Mouse (Mus musculus) mouse trophoblast stem cell (cell line): ENCODE data around the gene Pias3.
"Not testable (repeated sequence)": the region's sequence is repeated elsewhere in the genome, so short reads cannot be mapped to it uniquely, and the experiment has no call there.

Experiments
- in situ Hi-C, 2 experiments: fragments of 300-500 bp; cut with MseI, MboI; formaldehyde crosslinking; loops; 2 replicates in 1 of 2; 3 replicates in 1 of 2; pipeline ENCODE4 v1.15.1; 2025

Gene Pias3

DNA sequence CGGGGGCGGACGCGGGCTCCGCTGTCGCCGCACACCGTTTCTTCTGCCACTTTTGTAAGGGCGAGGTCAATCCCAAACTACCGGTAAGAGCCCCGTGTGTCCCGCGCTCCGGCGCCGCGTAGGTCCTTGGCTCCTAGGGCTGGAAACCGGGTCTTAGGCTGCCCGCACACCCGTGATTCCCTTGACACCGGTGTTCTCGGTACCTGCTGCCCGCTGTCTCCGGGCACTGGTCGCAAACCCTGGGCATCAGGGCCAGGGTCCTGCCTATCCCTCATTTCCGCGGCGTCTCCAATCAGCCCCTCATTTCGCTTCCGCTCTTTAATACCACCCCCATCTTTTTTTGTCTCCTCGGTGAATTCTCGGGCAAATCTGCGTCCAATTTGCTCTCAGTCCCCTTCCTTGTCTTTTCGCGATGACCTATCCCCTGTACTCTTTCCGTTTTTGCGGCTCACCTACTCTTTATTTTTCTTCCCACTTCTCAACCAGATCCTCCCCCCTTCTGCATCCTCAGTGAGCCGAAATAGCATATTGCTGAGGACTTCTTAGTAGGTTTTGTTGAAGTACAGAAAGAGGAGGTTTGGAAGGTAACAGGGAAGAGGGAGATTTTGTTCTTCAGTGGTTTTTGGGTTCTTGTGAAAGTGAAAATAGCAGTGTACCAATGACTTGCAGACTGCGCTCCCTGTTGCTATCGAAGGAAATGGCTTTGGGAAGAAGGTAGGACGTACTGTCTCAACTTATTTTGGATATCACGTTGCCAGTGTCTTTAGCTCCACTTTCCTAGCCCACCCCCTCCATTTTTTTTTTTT, 31.8 kb downstream of the Pias3 start:
- in situ Hi-C loops: no loop called here

DNA sequence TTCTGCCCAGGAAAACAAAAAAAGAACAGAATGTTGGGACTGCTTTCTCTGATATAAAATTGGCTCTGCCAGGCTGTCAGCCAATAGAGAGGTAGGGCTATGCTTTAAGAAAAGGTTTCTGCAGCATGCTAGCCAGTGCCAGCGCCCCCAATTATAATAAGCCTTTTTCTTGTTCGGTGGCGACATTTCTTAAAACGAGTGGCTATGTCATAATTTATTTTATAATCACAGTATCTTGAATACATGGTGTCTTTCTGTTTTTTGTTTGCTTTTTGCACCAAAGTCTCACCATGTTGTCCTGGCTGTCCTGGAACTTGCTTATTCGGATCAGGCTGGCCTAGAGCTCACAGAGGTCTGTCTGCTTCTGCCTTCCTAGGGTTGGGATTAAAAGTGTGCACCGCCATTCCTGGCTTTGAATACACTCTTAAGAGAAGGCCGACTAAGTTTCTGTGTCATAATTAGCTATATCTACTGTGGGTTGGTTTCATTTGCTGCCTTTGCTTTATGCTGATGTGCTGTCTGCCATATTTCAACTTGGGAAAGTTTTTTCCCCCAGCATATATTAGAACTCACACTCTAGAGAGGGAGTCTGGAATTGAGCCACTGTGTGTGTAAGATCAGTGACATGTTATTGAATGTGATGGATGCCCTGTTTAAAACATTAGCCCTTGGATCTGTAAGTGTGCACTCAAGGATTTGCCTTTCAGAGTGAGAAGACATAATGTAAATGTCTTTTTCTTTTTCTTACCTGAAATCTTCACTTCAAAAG, 32.6 kb downstream of the Pias3 start:
- in situ Hi-C loops: no loop called here

DNA sequence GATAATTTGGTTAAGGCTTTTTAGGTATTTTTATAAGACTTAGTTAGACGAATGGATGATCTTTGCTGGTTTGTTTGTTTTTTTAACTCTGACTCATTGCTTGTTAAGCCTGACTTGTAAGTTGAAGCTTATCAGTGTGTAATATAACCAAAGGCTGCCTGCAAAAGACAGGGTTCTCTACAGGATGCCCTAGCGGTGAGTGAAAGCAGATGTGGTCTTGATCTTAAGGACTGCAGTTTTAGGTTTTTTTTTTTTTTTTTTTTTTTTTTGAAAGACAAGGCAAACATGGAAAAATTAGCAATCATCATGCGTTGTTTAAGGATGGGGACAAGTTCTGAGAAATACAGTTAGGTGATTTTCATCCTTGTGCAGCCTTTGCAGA, 33.2 kb downstream of the Pias3 start:
- in situ Hi-C loops: no loop called here

DNA sequence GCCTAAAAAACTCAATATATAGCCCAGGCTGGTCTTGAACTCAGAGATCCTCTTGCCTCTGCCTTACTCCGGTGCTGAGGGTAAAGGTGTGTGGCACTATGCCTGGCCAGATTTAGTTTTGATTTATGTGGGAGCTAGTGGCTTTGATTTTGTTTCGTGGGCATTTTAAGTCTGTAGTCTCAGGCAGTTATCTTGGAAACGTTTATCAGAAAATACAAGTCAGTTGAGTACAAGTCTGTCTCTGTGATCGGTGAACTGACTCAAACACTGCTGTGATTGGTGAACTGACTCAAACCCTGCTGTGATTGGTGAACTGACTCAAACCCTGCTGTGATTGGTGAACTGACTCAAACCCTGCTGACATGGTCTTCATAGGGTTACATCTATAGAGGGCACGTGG, 34.6 kb downstream of the Pias3 start:
- in situ Hi-C loops: no loop called here

DNA sequence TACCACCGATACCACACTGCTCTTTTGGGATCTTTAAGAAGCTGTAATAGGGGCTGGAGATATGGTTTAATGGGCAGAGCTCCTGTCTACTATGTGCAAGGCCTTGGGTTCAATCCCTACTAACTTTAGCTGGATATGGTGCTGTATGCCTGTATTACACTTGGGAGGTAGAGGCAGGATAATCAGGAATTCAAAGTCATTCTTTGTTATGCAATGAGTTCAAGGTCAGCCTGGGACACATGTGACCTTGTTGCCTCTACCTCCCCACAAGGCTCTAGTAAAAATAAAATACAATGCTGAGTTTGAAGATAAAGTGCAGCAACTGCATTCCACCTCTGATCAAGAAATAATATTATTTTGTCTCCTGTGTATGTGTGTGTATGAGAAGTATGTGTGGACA, 37.8 kb downstream of the Pias3 start:
- in situ Hi-C loops: no loop called here

- in situ Hi-C loops: no loop called here
Observed at GRCm38 (mm10) chr3:96735200-96735599, 39.0 kb downstream of the Pias3 start.

GRCm38 (mm10) chr3:96737013-96737740, 41.0 kb downstream of the Pias3 start:
- in situ Hi-C loops: no loop called here

- in situ Hi-C loops: no loop called here
Observed at GRCm38 (mm10) chr3:96737995-96738394, 41.8 kb downstream of the Pias3 start.

DNA sequence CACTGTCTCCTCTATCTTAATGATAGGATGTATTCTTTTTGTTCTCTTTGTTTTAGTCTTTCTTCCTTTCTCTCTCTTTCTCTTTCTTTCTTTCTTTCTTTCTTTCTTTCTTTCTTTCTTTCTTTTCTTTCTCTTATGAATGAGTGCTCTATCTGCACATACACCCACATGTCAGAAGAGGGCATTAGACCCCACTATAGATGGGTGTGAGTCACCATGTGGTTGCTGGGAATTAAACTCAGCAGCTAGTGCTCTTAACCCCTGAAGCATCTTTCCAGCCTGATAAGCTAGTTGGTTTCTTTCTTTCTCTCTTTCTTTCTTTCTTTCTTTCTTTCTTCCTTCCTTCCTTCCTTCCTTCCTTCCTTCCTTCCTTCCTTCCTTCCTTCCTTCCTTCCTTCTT, 44.1 kb downstream of the Pias3 start:
- in situ Hi-C loops: not testable (repeated sequence)

- in situ Hi-C loops: no loop called here
Observed at GRCm38 (mm10) chr3:96744348-96744747, 48.2 kb downstream of the Pias3 start.

- in situ Hi-C loops: no loop called here
Observed at GRCm38 (mm10) chr3:96746829-96747228, 50.6 kb downstream of the Pias3 start.
